Mouse (Mus musculus): ENCODE results near the gene Snapin.

DNA sequence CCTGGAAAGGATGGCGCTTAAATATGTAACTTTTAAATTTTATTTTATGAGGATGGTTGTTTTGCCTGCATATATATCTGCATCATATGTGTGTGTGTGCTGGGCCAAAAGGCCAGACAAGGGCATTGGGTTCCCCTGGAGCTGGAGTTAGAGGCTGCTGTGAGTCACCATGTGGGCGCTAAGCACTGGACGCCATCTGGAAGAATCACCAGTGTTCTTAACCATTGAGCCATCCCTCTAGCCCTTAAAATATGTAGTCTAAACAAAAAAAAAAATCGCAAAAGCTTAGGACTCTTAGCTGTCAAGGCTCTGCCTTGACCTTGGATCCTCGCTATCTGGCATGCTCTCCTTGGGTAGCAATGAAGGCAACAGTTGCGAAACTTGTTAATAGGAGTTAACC is 2.3 kb downstream of the Snapin start:
- no peak for TF ChIP-seq CTCF (IDR thresholded peaks at IDR 0.05; ENCODE audit: low read depth, low read length)
- no peak for TF ChIP-seq EP300 (IDR thresholded peaks at IDR 0.05; ENCODE audit: insufficient read depth, low read depth, low read length)
